Mouse (Mus musculus): ENCODE data around the gene Gpat3. TPM values are rescaled to one million over a fixed set of nuclear protein-coding genes. Genes with fewer than 3 reads are reported as not detected.

Gpat3 gene
- polyA plus RNA-seq, 1 experiment from 2014 or later = 1.6 TPM

DNA sequence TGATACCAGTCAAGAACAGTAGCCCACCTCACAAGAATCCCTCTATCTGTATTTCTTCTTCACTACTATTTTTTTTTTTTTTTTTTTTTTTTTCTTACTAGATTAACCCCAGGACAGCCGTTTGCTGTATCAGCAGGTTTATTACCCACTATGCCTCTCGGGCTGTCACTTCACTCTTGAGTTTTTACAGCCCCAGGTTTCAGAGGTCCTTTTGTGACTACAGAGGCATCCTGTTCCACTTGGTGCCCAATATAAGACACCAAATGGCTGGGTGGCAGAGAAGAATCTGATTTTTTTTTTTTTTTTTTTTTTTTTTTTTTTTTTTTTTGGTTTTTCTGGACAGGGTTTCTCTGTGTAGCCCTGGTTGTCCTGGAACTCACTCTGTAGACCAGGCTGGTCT, 1.6 kb downstream of the Gpat3 start:
- no peak overlapping the region for H3K27ac ChIP-seq (ENCODE audit: low read length)
- no peaks in the 10 kb centered on the region for H3K36me3 ChIP-seq (ENCODE audit: control insufficient read depth, insufficient read depth, low read length)
- peaks cover 9% of the 10 kb centered on the region for H3K27me3 ChIP-seq (ENCODE audit: control insufficient read depth, insufficient read depth, low read depth, low read length)
- WGBS = 8% methylated on average over 2 of the region's 2 CpGs
- H3K4me1 ChIP-seq (replicated peaks; ENCODE audit: control insufficient read depth, insufficient read depth, low read length) = peaks cover 7% of the 10 kb centered on the region
- no peak for ATAC-seq (ENCODE audit: low read depth)
- H3K9me3 ChIP-seq (ENCODE audit: control insufficient read depth, low read length) = no peaks in the 10 kb centered on the region; the same call in none of the 2 replicates
- no peak overlapping the region for H3K9ac ChIP-seq (ENCODE audit: low read length)
- H3K4me3 ChIP-seq (ENCODE audit: low read length) = peak overlapping the region; percentile 70; the same call in 1 of the 2 replicates
- H3K4me2 ChIP-seq (ENCODE audit: low read depth, low read length) = peak overlapping the region; percentile 99; the same call in 1 of the 2 replicates

DNA sequence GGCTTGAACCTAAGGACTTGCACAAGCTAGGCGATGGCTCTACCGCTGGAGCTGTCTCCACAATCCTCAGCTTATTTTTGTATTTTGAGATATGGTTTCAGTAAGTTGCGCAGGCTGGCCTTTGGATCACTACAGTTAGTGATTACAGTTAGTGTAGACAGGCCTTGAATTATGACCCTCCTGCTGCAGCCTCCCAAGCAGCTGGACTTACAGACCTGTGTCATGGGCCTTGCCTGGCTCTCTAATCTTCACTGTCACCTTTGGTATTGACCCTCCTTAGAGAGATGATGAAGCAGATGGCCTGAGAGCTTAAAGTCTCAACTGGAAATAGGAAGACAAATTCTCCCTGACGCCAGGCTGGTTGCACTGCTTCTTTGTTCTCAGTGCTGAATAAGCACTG, 8.4 kb downstream of the Gpat3 start:
- H3K4me3 ChIP-seq (ENCODE audit: low read length) = no peak overlapping the region
- no peaks in the 10 kb centered on the region for H3K27me3 ChIP-seq (ENCODE audit: control insufficient read depth, insufficient read depth, low read depth, low read length)
- WGBS = 73% methylated on average over 4 of the region's 4 CpGs
- H3K27ac ChIP-seq (ENCODE audit: low read length) = no peak overlapping the region
- no peaks in the 10 kb centered on the region for H3K9me3 ChIP-seq (ENCODE audit: control insufficient read depth, low read length)
- H3K4me2 ChIP-seq (ENCODE audit: low read depth, low read length) = no peak overlapping the region
- H3K4me1 ChIP-seq (replicated peaks; ENCODE audit: control insufficient read depth, insufficient read depth, low read length) = no peaks in the 10 kb centered on the region
- ATAC-seq (ENCODE audit: low read depth) = no peak
- H3K9ac ChIP-seq (ENCODE audit: low read length) = no peak overlapping the region
- no peaks in the 10 kb centered on the region for H3K36me3 ChIP-seq (ENCODE audit: control insufficient read depth, insufficient read depth, low read length)

- WGBS = 84% methylated on average over 3 of the region's 3 CpGs
Observed at GRCm38 (mm10) chr5:100856552-100856951, 11.0 kb downstream of the Gpat3 start.

GRCm38 (mm10) chr5:100860417-100861053, 15.0 kb downstream of the Gpat3 start:
- H3K4me1 ChIP-seq (replicated peaks; ENCODE audit: control insufficient read depth, insufficient read depth, low read length) = no peaks in the 10 kb centered on the region
- H3K36me3 ChIP-seq (ENCODE audit: control insufficient read depth, insufficient read depth, low read length) = no peaks in the 10 kb centered on the region
- no peak overlapping the region for H3K9ac ChIP-seq (ENCODE audit: low read length)
- H3K27me3 ChIP-seq (ENCODE audit: control insufficient read depth, insufficient read depth, low read depth, low read length) = no peaks in the 10 kb centered on the region
- no peak overlapping the region for H3K4me2 ChIP-seq (ENCODE audit: low read depth, low read length)
- H3K4me3 ChIP-seq (ENCODE audit: low read length) = no peak overlapping the region
- 53% methylated on average over 12 of the region's 12 CpGs for WGBS
- H3K27ac ChIP-seq (ENCODE audit: low read length) = no peak overlapping the region
- ATAC-seq (ENCODE audit: low read depth) = peak; percentile 60
- no peaks in the 10 kb centered on the region for H3K9me3 ChIP-seq (ENCODE audit: control insufficient read depth, low read length)

More at GRCm38 (mm10) chr5:100856552-100856951, 11.0 kb downstream of the Gpat3 start:
- H3K27me3 ChIP-seq (ENCODE audit: control insufficient read depth, insufficient read depth, low read depth, low read length) = no peaks in the 10 kb centered on the region
- H3K9me3 ChIP-seq (ENCODE audit: control insufficient read depth, low read length) = no peaks in the 10 kb centered on the region
- no peaks in the 10 kb centered on the region for H3K4me1 ChIP-seq (replicated peaks; ENCODE audit: control insufficient read depth, insufficient read depth, low read length)
- no peak overlapping the region for H3K9ac ChIP-seq (ENCODE audit: low read length)
- H3K4me2 ChIP-seq (ENCODE audit: low read depth, low read length) = no peak overlapping the region
- H3K4me3 ChIP-seq (ENCODE audit: low read length) = no peak overlapping the region
- no peak for ATAC-seq (ENCODE audit: low read depth)
- no peaks in the 10 kb centered on the region for H3K36me3 ChIP-seq (ENCODE audit: control insufficient read depth, insufficient read depth, low read length)
- no peak overlapping the region for H3K27ac ChIP-seq (ENCODE audit: low read length)

DNA sequence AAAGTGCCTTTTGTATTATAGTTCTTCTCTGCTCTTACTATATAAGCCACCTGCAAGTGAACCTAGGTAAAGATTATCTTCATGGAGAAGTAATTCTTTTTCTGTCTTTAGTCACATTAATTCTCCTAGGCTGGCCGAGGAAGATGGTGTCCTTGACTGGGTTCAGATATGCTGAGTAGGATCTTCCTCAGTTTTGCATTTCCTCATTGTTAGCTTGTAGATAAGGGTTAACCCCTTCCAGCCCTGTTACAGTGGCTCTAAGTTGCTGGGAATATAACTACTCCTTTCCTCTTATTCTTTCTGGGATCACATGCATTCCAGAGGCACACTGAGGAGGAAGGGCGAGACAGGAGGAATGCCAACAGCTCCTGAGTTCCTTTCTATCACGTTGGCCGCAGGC, 15.6 kb downstream of the Gpat3 start:
- Histone ChIP-seq H3K4me1 (replicated peaks; ENCODE audit: control insufficient read depth, insufficient read depth, low read length) (no peaks in the 10 kb centered on the region), H3K27me3 (ENCODE audit: control insufficient read depth, insufficient read depth, low read depth, low read length) (no peaks in the 10 kb centered on the region), H3K4me3 (ENCODE audit: low read length) (no peak overlapping the region), H3K9ac (ENCODE audit: low read length) (no peak overlapping the region), H3K36me3 (ENCODE audit: control insufficient read depth, insufficient read depth, low read length) (no peaks in the 10 kb centered on the region), H3K4me2 (ENCODE audit: low read depth, low read length) (no peak overlapping the region), H3K9me3 (ENCODE audit: control insufficient read depth, low read length) (no peaks in the 10 kb centered on the region), H3K27ac (ENCODE audit: low read length) (no peak overlapping the region)
- no peak for ATAC-seq (ENCODE audit: low read depth)
- WGBS = 25% methylated on average over 4 of the region's 4 CpGs

DNA sequence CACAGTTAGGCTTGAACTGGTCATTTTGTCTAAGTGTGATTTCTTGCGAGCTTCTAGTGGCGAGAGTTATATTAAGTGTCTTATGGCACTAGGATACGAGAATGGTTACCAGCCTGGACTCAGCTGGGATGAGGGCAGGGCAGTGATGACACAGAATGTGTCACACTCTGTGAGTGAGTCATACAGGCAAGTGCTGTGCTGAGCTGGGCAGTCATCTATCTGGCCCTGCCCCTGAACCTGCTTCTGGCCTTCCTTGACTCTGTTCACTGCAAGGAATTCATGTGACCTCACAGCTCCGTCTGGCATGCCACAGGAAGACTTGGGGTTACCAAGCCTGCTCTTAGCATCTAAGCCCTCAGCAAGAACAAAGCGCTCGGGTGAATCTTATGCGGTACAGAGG, 16.3 kb downstream of the Gpat3 start:
- Histone ChIP-seq H3K27me3 (ENCODE audit: control insufficient read depth, insufficient read depth, low read depth, low read length) (no peaks in the 10 kb centered on the region), H3K9me3 (ENCODE audit: control insufficient read depth, low read length) (no peaks in the 10 kb centered on the region), H3K9ac (ENCODE audit: low read length) (no peak overlapping the region), H3K4me2 (ENCODE audit: low read depth, low read length) (no peak overlapping the region), H3K27ac (ENCODE audit: low read length) (no peak overlapping the region), H3K4me3 (ENCODE audit: low read length) (no peak overlapping the region), H3K4me1 (replicated peaks; ENCODE audit: control insufficient read depth, insufficient read depth, low read length) (no peaks in the 10 kb centered on the region), H3K36me3 (ENCODE audit: control insufficient read depth, insufficient read depth, low read length) (no peaks in the 10 kb centered on the region)
- WGBS = 74% methylated on average over 7 of the region's 7 CpGs
- peak; percentile 43; the same call in 1 of the 2 replicates for ATAC-seq (ENCODE audit: low read depth)

- no peaks in the 10 kb centered on the region for H3K4me1 ChIP-seq (replicated peaks; ENCODE audit: control insufficient read depth, insufficient read depth, low read length)
- H3K4me3 ChIP-seq (ENCODE audit: low read length) = no peak overlapping the region
- WGBS = 77% methylated on average over 2 of the region's 2 CpGs
- ATAC-seq (ENCODE audit: low read depth) = no peak
- H3K9me3 ChIP-seq (ENCODE audit: control insufficient read depth, low read length) = no peaks in the 10 kb centered on the region
- H3K27me3 ChIP-seq (ENCODE audit: control insufficient read depth, insufficient read depth, low read depth, low read length) = no peaks in the 10 kb centered on the region
- H3K36me3 ChIP-seq (ENCODE audit: control insufficient read depth, insufficient read depth, low read length) = no peaks in the 10 kb centered on the region
- no peak overlapping the region for H3K9ac ChIP-seq (ENCODE audit: low read length)
- no peak overlapping the region for H3K27ac ChIP-seq (ENCODE audit: low read length)
- no peak overlapping the region for H3K4me2 ChIP-seq (ENCODE audit: low read depth, low read length)
Observed at GRCm38 (mm10) chr5:100863091-100863490, 17.6 kb downstream of the Gpat3 start.

DNA sequence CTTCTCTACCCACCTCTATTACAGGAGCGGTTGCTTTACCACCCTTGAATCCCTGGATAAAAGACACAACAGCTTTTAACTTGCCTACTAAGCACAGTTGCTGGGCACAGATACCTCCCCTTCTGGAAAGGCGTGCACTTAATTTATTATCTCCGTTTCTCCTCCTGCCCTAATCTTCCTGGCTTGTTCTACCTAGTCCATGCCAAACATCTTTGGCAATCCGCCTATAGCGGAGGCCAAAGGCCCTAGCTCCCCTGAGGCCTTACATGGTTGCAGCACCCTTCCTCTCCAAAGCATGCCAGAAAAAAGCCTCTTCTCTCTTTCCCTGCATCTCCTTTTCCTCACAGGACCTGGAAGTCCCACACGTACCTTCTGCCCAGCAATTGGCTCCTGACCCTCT, 18.9 kb downstream of the Gpat3 start:
- Histone ChIP-seq H3K4me3 (ENCODE audit: low read length) (no peak overlapping the region), H3K27me3 (ENCODE audit: control insufficient read depth, insufficient read depth, low read depth, low read length) (no peaks in the 10 kb centered on the region), H3K27ac (ENCODE audit: low read length) (no peak overlapping the region), H3K36me3 (ENCODE audit: control insufficient read depth, insufficient read depth, low read length) (no peaks in the 10 kb centered on the region), H3K9me3 (ENCODE audit: control insufficient read depth, low read length) (no peaks in the 10 kb centered on the region), H3K4me2 (ENCODE audit: low read depth, low read length) (no peak overlapping the region), H3K4me1 (replicated peaks; ENCODE audit: control insufficient read depth, insufficient read depth, low read length) (no peaks in the 10 kb centered on the region), H3K9ac (ENCODE audit: low read length) (no peak overlapping the region)
- WGBS = 81% methylated on average over 6 of the region's 6 CpGs
- no peak for ATAC-seq (ENCODE audit: low read depth)

DNA sequence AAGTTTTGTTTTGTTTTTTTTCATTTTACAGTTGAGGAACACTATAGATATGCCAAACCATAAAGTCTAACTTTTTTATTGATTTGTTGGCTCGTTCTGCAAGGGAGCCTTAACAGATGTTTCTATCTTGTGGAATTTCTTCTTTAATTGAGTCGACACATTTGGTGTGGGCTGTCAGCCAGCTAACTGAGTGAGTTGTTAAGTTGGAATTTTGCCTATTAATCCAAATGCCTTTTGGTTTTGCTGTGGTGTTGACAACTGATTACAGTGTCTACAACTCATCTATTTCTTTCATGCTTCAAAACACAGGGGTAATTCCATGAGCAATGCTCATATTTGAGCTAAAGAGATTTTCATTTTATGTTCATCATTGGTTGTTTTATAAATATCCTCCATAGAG, 20.7 kb downstream of the Gpat3 start:
- no peak for ATAC-seq (ENCODE audit: low read depth)
- Histone ChIP-seq H3K9me3 (ENCODE audit: control insufficient read depth, low read length) (no peaks in the 10 kb centered on the region; the same call in 1 of the 2 replicates), H3K27me3 (ENCODE audit: control insufficient read depth, insufficient read depth, low read depth, low read length) (no peaks in the 10 kb centered on the region), H3K27ac (ENCODE audit: low read length) (no peak overlapping the region), H3K4me2 (ENCODE audit: low read depth, low read length) (no peak overlapping the region), H3K9ac (ENCODE audit: low read length) (no peak overlapping the region), H3K4me3 (ENCODE audit: low read length) (no peak overlapping the region), H3K36me3 (ENCODE audit: control insufficient read depth, insufficient read depth, low read length) (no peaks in the 10 kb centered on the region), H3K4me1 (replicated peaks; ENCODE audit: control insufficient read depth, insufficient read depth, low read length) (no peaks in the 10 kb centered on the region)
- 59% methylated on average over 2 of the region's 2 CpGs for WGBS
